Mouse (Mus musculus): ENCODE data around the gene Glb1. TPM values are rescaled to one million over a fixed set of nuclear protein-coding genes. Genes with fewer than 3 reads are reported as not detected.

Glb1 gene
- polyA plus RNA-seq, 1 experiment = 144 TPM

DNA sequence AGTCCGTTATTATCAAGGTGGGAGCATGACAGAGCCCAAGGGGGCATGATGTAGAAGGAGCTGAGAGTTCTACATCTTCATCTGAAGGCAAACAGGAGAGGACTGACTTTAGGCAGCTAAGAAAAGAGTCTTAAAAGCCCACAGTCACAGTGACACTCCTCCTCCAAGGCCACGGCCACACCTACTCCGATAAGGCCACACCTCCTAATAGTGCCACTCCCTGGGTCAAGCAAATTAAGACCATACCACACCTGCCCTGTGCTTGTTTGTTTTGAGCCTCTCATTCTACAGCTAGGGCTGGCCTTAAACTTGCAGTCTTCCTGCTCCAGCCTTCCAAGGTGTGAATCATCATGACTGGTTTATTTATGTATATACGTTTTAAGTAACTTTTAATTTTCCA, 5.6 kb upstream of the Glb1 start:
- Histone ChIP-seq H3K4me3 (ENCODE audit: insufficient read depth, low read depth, low read length) (no peak overlapping the region), H3K27ac (ENCODE audit: insufficient read depth, low read depth, low read length) (no peak overlapping the region), H3K4me1 (ENCODE audit: control insufficient read depth, insufficient read depth, low read length) (0 out of 2 replicates have a peak, but pooled peaks cover under 1% of the 10 kb centered on the region), H3K27me3 (replicated peaks; ENCODE audit: control insufficient read depth, insufficient read depth, low read length) (no peaks in the 10 kb centered on the region), H3K36me3 (ENCODE audit: control insufficient read depth, insufficient read depth, low read length) (no peaks in the 10 kb centered on the region)
- TF ChIP-seq CTCF (conservative IDR thresholded peaks at IDR 0.05; ENCODE audit: insufficient read depth, insufficient read length, low read depth, low read length) = no peak
- no peak for TF ChIP-seq POLR2A (IDR thresholded peaks at IDR 0.05; ENCODE audit: low read depth, low read length)
- WGBS = 90% methylated on average over 4 of the region's 4 CpGs
- no peak for DNase-seq

DNA sequence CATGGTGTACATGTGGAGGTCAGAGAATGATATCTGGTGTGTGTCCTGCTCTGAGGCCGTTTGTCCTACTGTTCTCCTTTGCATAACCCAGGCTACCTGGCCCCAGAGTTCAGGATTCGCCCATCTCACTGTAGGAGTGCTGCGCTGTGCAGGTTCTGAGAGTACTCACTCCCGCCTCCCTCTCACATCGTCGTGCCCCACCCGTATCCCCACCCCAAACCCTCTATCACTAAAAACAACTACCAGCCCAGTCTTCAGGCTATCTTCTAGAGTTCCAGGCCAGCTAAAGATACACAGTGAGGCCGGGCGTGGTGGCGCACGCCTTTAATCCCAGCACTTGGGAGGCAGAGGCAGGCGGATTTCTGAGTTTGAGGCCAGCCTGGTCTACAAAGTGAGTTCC, 1.2 kb upstream of the Glb1 start:
- H3K36me3 ChIP-seq (ENCODE audit: control insufficient read depth, insufficient read depth, low read length) = no peaks in the 10 kb centered on the region
- TF ChIP-seq POLR2A (IDR thresholded peaks at IDR 0.05; ENCODE audit: low read depth, low read length) (no peak), CTCF (conservative IDR thresholded peaks at IDR 0.05; ENCODE audit: insufficient read depth, insufficient read length, low read depth, low read length) (no peak)
- H3K4me3 ChIP-seq (ENCODE audit: insufficient read depth, low read depth, low read length) = no peak overlapping the region
- DNase-seq = no peak
- no peaks in the 10 kb centered on the region for H3K27me3 ChIP-seq (replicated peaks; ENCODE audit: control insufficient read depth, insufficient read depth, low read length)
- H3K4me1 ChIP-seq (ENCODE audit: control insufficient read depth, insufficient read depth, low read length) = peaks cover 4% of the 10 kb centered on the region; the same call in 1 of the 2 replicates
- H3K27ac ChIP-seq (ENCODE audit: insufficient read depth, low read depth, low read length) = no peak overlapping the region
- WGBS = 94% methylated on average over 12 of the region's 12 CpGs

DNA sequence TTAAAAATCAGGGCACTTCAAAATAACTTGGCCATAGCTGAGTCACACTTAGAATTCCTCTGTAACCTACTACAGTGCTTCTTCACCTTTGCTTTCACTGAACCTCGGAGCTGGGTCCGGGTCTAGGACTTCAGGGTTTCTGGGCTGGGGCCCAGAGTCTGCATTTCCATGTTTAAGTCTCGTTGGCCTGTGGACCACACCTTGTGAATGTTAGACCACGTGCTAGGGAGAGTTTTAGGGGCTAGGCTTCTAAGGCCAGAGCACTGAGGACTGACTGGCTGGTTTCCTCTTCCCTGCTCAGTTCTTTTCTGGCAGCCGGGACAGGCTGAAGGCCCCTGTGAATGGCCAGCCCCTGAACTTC, 308 bp upstream of the Glb1 start:
- no peak for DNase-seq
- Histone ChIP-seq H3K36me3 (ENCODE audit: control insufficient read depth, insufficient read depth, low read length) (no peaks in the 10 kb centered on the region), H3K27ac (ENCODE audit: insufficient read depth, low read depth, low read length) (peak overlapping the region; percentile 59), H3K27me3 (replicated peaks; ENCODE audit: control insufficient read depth, insufficient read depth, low read length) (no peaks in the 10 kb centered on the region), H3K4me1 (ENCODE audit: control insufficient read depth, insufficient read depth, low read length) (peaks cover 4% of the 10 kb centered on the region; the same call in 1 of the 2 replicates), H3K4me3 (ENCODE audit: insufficient read depth, low read depth, low read length) (peak overlapping the region; percentile 94)
- WGBS = 7% methylated on average over 5 of the region's 5 CpGs
- no peak for TF ChIP-seq CTCF (conservative IDR thresholded peaks at IDR 0.05; ENCODE audit: insufficient read depth, insufficient read length, low read depth, low read length)
- no peak for TF ChIP-seq POLR2A (IDR thresholded peaks at IDR 0.05; ENCODE audit: low read depth, low read length)

DNA sequence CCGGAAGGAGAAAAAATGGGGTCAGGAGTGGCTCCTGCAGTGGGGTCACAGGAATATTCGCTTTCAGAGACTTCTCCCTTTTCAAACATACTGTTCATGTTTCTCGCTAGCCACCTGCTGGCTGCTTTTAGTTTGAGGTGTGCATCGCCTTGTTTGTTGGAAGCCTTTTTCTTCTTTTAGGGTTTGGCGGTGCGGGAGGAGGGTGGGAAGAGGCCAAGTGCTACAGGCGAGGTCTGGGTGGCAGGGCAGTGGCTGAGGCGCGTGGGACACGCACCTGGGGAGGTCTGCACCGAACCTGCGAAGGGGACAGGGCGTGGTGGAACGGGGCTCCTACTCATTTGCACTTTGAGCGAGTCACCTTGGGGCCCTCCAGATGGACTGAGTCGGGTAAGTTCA, 807 bp downstream of the Glb1 start:
- Histone ChIP-seq H3K36me3 (ENCODE audit: control insufficient read depth, insufficient read depth, low read length) (no peaks in the 10 kb centered on the region), H3K27me3 (replicated peaks; ENCODE audit: control insufficient read depth, insufficient read depth, low read length) (no peaks in the 10 kb centered on the region), H3K4me1 (ENCODE audit: control insufficient read depth, insufficient read depth, low read length) (peaks cover 9% of the 10 kb centered on the region; the same call in 1 of the 2 replicates), H3K27ac (ENCODE audit: insufficient read depth, low read depth, low read length) (peak overlapping the region; percentile 87), H3K4me3 (ENCODE audit: insufficient read depth, low read depth, low read length) (peak overlapping the region; percentile 94)
- peak; percentile 83 for DNase-seq
- 3% methylated on average over 16 of the region's 16 CpGs for WGBS
- no peak for TF ChIP-seq POLR2A (IDR thresholded peaks at IDR 0.05; ENCODE audit: low read depth, low read length)
- no peak for TF ChIP-seq CTCF (conservative IDR thresholded peaks at IDR 0.05; ENCODE audit: insufficient read depth, insufficient read length, low read depth, low read length)

DNA sequence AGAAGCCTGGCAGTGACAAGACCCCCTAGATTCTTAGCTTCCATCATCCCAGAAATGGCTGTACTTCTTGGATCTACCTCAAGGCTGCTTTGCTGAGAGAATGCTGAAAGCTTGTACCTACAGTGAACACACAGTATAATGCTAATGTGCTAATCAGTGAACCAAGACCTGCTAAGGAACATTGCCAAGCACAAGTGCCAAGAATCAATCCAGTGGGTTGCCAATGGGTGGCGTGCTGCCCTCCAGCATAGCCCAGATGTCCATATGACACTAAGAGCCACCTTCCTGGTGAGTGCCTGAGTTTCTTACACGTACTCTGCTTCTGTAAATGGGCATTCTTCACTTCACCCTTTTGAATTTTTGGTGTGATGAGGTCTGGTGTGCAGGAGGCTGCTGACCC, 6.8 kb downstream of the Glb1 start:
- TF ChIP-seq CTCF (conservative IDR thresholded peaks at IDR 0.05; ENCODE audit: insufficient read depth, insufficient read length, low read depth, low read length) = no peak
- TF ChIP-seq POLR2A (IDR thresholded peaks at IDR 0.05; ENCODE audit: low read depth, low read length) = no peak
- DNase-seq = peak; percentile 91
- Histone ChIP-seq H3K36me3 (ENCODE audit: control insufficient read depth, insufficient read depth, low read length) (no peaks in the 10 kb centered on the region), H3K4me3 (ENCODE audit: insufficient read depth, low read depth, low read length) (no peak overlapping the region), H3K27me3 (replicated peaks; ENCODE audit: control insufficient read depth, insufficient read depth, low read length) (no peaks in the 10 kb centered on the region), H3K4me1 (ENCODE audit: control insufficient read depth, insufficient read depth, low read length) (peaks cover 37% of the 10 kb centered on the region), H3K27ac (ENCODE audit: insufficient read depth, low read depth, low read length) (peak overlapping the region; percentile 19; the same call in 1 of the 2 replicates)
- WGBS = 43% methylated on average over 2 of the region's 2 CpGs

DNA sequence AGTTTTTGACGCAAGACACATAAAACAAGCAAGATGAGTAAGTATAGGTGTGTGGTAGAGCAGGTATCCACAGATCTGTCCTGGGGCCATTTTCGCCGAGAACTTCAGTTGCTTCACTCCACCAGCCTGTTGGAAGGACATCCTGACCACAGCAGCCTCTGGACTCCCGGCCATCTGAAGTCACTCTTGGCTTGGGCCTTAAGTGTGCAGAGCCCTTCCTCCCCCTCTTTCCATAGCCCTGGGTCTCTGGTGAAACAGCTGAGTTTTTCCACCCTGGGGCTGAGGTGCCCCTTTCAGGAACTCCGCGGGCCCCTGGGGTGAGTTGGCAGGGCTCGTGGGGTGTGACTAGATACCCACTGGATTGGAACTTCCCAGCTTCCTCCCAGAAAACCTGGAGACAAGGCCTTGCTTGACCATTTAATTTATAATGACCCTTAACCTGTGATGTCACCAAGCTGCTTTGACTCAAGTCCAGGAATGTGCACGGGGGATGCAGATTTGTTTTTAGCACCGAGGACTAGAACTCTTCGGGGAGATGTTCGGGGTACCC, 9.5 kb downstream of the Glb1 start:
- Histone ChIP-seq H3K27me3 (replicated peaks; ENCODE audit: control insufficient read depth, insufficient read depth, low read length) (no peaks in the 10 kb centered on the region), H3K4me1 (ENCODE audit: control insufficient read depth, insufficient read depth, low read length) (peaks cover 40% of the 10 kb centered on the region), H3K4me3 (ENCODE audit: insufficient read depth, low read depth, low read length) (no peak overlapping the region), H3K36me3 (ENCODE audit: control insufficient read depth, insufficient read depth, low read length) (no peaks in the 10 kb centered on the region), H3K27ac (ENCODE audit: insufficient read depth, low read depth, low read length) (no peak overlapping the region)
- TF ChIP-seq CTCF (conservative IDR thresholded peaks at IDR 0.05; ENCODE audit: insufficient read depth, insufficient read length, low read depth, low read length) (no peak), POLR2A (IDR thresholded peaks at IDR 0.05; ENCODE audit: low read depth, low read length) (no peak)
- DNase-seq = peak; percentile 56
- 52% methylated on average over 11 of the region's 11 CpGs for WGBS

DNA sequence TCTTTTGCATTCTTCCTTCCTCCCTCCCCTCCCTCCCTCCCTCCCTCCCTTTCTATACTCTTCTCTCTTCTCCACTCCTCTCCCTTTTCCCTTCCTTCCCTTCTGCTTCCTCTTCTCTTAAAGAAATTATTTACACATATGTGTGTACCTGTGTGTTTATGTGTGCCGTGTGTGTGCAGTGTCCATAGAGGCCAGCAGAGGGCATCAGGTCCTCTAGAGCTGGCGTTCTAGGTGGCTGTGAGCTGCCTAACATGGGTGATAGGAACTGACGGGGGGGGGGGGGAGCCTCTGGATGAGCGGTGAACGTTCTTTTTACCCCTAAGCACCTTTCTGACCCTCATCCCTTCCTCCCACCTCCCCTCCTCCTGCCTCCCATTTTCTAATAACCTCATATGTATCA, 10.4 kb downstream of the Glb1 start:
- WGBS = 83% methylated on average over 5 of the region's 5 CpGs
- Histone ChIP-seq H3K4me1 (ENCODE audit: control insufficient read depth, insufficient read depth, low read length) (peaks cover 40% of the 10 kb centered on the region), H3K36me3 (ENCODE audit: control insufficient read depth, insufficient read depth, low read length) (no peaks in the 10 kb centered on the region), H3K4me3 (ENCODE audit: insufficient read depth, low read depth, low read length) (no peak overlapping the region), H3K27ac (ENCODE audit: insufficient read depth, low read depth, low read length) (no peak overlapping the region), H3K27me3 (replicated peaks; ENCODE audit: control insufficient read depth, insufficient read depth, low read length) (no peaks in the 10 kb centered on the region)
- TF ChIP-seq POLR2A (IDR thresholded peaks at IDR 0.05; ENCODE audit: low read depth, low read length) (no peak), CTCF (conservative IDR thresholded peaks at IDR 0.05; ENCODE audit: insufficient read depth, insufficient read length, low read depth, low read length) (no peak)
- DNase-seq = no peak

Data from kidney, adult 2 months (tissue).